Mouse (Mus musculus): ENCODE data around the gene Wdr38. TPM values are rescaled to one million over a fixed set of nuclear protein-coding genes. Genes with fewer than 3 reads are reported as not detected.
A peak's percentile ranks its signal among the peaks of the same experiment; 100 is the strongest.

The Wdr38 gene
- total RNA-seq (2017) = 0.44 and 0.65 TPM in 2 replicates

DNA sequence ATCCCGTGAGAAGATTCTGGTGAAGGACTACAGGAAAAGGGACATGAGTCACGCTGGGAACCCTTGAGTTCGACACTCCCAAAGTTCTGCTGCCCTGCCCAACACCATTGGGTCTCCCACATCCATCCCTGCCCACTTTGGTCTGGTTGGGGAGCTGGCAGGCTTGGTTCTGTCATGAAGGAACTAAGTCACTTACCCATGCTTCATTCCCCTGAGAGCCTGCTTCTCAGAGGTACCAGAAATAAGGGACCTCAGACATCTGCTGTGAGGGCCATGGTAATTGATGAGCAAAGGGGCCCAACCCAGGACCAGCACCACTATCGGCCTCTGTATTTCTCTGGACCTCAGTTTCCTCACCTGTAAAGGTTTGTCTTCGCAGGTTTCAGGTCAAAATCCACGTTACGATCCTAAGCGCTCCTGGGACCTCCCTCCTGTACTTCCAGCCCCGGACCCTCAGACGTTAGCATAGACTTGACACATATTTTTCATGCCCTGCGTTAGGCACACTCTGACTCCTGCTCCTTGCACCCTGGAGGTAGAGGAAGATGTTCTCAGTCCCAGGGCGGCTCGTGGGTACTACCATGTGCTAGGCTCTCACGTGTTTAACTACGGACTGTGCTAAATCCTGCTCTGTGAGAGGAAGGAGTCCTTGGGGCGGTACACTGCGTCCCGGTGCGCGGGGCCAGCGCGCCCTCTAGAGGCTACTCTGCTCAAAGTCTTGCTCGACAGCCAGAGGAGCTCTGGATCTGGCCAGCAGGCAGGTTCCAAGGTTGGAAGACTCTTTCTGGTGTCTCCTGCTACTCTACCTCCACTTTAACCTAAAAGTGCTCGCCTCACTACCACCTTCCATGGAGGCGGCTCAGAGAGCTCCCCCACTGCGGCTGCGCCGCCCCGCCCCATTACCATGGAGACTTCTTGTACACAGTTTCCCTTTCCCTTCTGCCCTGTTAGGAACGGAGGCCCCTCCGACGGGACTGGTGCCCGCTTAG, at the start of gene Wdr38:
Gene Wdr38, plus strand, starts transcription at position 91 of the 989 bp plus-strand sequence.
- ATAC-seq (replicated peaks in 1 of 2; ENCODE audit: insufficient read depth in 1 of 2, low FRiP score in 2 of 2, low TSS enrichment in 1 of 2, low read depth in 1 of 2, poor library complexity in 2 of 2, severe bottlenecking in 2 of 2) = peak; percentile 90 to 95

- ATAC-seq (replicated peaks in 1 of 2; ENCODE audit: insufficient read depth in 1 of 2, low FRiP score in 2 of 2, low TSS enrichment in 1 of 2, low read depth in 1 of 2, poor library complexity in 2 of 2, severe bottlenecking in 2 of 2) = peak in 1 of 2 experiments; percentile 19; a peak in 2 of 4 replicates
These were observed 49.7 kb upstream of the Wdr38 start for GRCm38 (mm10) chr2:38947566-38947965.

- peak; percentile 81 to 90 for ATAC-seq (replicated peaks in 1 of 2; ENCODE audit: insufficient read depth in 1 of 2, low FRiP score in 2 of 2, low TSS enrichment in 1 of 2, low read depth in 1 of 2, poor library complexity in 2 of 2, severe bottlenecking in 2 of 2)
These were observed 47.0 kb upstream of the Wdr38 start for GRCm38 (mm10) chr2:38950281-38950719.

DNA sequence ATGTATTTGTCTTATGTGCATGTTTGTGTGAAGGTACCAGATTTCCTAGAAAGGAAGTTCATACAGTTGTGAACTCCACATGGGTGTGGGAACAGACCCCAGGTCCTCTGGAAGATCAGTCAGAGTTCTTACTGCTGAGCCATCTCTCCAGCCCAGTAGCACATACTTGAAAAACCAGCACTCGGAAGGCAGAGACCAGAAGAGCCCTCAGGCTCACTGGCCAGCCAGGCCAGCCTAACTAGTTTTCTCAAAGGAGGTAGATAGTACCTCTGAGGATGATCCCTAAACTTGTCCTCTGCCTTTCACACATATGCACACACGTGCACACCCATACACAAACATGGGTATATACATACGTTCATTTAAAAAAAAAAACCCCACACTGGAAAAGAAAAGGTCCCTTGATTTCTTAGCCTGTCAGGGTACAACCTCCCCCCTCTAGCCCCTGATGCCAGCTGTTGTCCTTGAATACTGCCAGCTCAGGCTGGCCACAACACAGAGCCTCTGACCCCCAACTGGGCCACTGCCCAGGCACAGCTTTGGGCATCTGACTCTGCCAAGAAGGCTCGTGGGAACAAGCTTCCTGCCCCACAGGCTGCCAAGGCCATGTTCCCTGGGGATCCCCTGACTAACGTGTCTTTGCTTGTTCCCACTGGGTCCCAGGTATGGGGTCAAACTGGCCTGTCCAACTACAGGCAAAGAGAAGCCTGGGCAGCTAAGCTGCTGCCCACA, 44.0 kb upstream of the Wdr38 start:
- ATAC-seq (replicated peaks in 1 of 2; ENCODE audit: insufficient read depth in 1 of 2, low FRiP score in 2 of 2, low TSS enrichment in 1 of 2, low read depth in 1 of 2, poor library complexity in 2 of 2, severe bottlenecking in 2 of 2) = no peak

DNA sequence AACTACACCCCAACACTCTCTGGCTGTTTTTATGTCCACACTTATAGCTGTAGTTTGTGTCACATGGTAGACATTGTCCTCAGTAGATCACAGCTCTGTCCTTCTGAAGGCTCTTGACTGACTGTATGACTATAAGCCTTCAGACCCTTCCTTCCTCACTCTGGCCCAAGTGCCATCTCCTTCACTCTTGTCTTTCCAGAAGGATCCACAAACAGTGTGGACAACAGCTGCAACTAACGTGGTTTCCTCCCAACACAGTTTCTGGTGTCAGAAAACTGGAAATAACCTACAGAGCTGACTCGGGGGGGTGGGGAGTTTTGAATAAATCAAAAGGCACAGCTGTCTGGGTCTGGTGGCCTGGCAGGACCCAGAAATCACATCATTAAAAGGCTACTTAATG, 41.2 kb upstream of the Wdr38 start:
- ATAC-seq (replicated peaks in 1 of 2; ENCODE audit: insufficient read depth in 1 of 2, low FRiP score in 2 of 2, low TSS enrichment in 1 of 2, low read depth in 1 of 2, poor library complexity in 2 of 2, severe bottlenecking in 2 of 2) = no peak

DNA sequence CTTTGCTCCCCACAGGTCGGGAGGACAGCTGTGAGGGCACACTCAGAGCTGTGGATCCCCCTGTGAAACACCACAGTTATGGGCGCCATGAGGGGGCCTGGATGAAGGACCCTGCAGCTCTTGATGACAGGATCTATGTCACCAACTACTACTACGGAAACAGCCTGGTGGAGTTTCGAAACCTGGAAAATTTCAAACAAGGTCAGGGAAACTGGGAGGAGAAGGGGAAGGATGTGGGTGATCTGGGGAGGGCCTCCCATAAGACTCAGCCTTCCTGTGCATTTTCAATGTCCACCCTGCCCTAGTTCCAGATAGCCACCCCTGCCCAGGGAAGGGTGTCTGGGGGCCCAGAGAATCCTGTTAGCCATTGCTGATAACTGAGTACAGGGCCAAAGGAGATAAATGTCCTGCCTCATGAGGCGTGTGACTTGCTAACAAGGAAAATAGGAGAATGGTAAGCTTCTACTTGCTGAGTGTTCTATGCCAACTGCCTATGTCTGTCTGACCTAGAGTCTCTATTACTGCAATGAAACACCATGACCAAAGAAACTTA, 39.5 kb upstream of the Wdr38 start:
- no peak for ATAC-seq (replicated peaks in 1 of 2; ENCODE audit: insufficient read depth in 1 of 2, low FRiP score in 2 of 2, low TSS enrichment in 1 of 2, low read depth in 1 of 2, poor library complexity in 2 of 2, severe bottlenecking in 2 of 2)

- ATAC-seq (replicated peaks in 1 of 2; ENCODE audit: insufficient read depth in 1 of 2, low FRiP score in 2 of 2, low TSS enrichment in 1 of 2, low read depth in 1 of 2, poor library complexity in 2 of 2, severe bottlenecking in 2 of 2) = no peak
These were observed 33.1 kb upstream of the Wdr38 start for GRCm38 (mm10) chr2:38964198-38964597.

- no peak; a peak in 1 of 4 replicates for ATAC-seq (replicated peaks in 1 of 2; ENCODE audit: insufficient read depth in 1 of 2, low FRiP score in 2 of 2, low TSS enrichment in 1 of 2, low read depth in 1 of 2, poor library complexity in 2 of 2, severe bottlenecking in 2 of 2)
These were observed 27.6 kb upstream of the Wdr38 start for GRCm38 (mm10) chr2:38969650-38970049.

- ATAC-seq (replicated peaks in 1 of 2; ENCODE audit: insufficient read depth in 1 of 2, low FRiP score in 2 of 2, low TSS enrichment in 1 of 2, low read depth in 1 of 2, poor library complexity in 2 of 2, severe bottlenecking in 2 of 2) = peak; percentile 27 to 36; a peak in 1 of 4 replicates
These were observed 27.2 kb upstream of the Wdr38 start for GRCm38 (mm10) chr2:38970057-38970456.

DNA sequence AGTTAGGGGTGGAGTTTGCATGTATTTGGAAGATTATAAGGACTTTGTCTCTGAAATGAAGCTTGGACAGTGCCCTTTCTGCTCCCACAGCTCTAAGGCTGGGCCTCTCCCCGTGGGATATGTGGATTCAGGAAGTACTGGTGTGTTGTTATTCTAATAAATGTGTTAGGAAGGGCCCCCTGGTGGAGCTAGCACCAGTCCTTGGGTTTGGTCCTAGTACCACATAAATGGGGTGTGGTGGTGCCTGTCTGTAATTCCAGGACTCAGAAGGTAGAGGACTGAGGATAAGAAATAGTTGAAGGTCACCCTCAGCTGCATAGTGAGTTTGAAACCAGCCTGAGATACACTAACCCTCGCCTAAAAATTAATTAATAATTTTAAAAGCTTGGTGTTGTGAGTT, 24.1 kb upstream of the Wdr38 start:
- no peak for ATAC-seq (replicated peaks in 1 of 2; ENCODE audit: insufficient read depth in 1 of 2, low FRiP score in 2 of 2, low TSS enrichment in 1 of 2, low read depth in 1 of 2, poor library complexity in 2 of 2, severe bottlenecking in 2 of 2)

DNA sequence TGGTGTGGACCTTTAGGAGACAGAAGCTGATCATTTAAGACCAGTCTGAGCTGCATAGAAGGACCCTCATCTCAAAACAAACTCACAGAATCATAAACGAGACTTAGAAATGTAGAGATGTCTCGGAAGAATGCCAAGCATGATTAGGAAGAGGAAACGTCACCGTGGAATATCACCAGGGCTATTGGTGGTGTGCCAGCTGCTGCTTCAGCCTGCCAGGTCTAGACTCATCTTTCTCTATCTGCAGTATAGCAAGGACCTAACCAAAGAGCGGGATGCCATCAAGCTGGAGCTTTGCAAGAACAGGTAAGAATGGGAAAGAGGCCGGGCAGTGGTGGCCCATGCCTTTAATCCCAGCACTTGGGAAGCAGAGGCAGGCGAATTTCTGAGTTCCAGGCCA, 23.6 kb upstream of the Wdr38 start:
- ATAC-seq (replicated peaks in 1 of 2; ENCODE audit: insufficient read depth in 1 of 2, low FRiP score in 2 of 2, low TSS enrichment in 1 of 2, low read depth in 1 of 2, poor library complexity in 2 of 2, severe bottlenecking in 2 of 2) = no peak

GRCm38 (mm10) chr2:38974171-38974570, 23.1 kb upstream of the Wdr38 start:
- no peak for ATAC-seq (replicated peaks in 1 of 2; ENCODE audit: insufficient read depth in 1 of 2, low FRiP score in 2 of 2, low TSS enrichment in 1 of 2, low read depth in 1 of 2, poor library complexity in 2 of 2, severe bottlenecking in 2 of 2)

- no peak for ATAC-seq (replicated peaks in 1 of 2; ENCODE audit: insufficient read depth in 1 of 2, low FRiP score in 2 of 2, low TSS enrichment in 1 of 2, low read depth in 1 of 2, poor library complexity in 2 of 2, severe bottlenecking in 2 of 2)
These were observed 22.1 kb upstream of the Wdr38 start for GRCm38 (mm10) chr2:38975181-38975580.

DNA sequence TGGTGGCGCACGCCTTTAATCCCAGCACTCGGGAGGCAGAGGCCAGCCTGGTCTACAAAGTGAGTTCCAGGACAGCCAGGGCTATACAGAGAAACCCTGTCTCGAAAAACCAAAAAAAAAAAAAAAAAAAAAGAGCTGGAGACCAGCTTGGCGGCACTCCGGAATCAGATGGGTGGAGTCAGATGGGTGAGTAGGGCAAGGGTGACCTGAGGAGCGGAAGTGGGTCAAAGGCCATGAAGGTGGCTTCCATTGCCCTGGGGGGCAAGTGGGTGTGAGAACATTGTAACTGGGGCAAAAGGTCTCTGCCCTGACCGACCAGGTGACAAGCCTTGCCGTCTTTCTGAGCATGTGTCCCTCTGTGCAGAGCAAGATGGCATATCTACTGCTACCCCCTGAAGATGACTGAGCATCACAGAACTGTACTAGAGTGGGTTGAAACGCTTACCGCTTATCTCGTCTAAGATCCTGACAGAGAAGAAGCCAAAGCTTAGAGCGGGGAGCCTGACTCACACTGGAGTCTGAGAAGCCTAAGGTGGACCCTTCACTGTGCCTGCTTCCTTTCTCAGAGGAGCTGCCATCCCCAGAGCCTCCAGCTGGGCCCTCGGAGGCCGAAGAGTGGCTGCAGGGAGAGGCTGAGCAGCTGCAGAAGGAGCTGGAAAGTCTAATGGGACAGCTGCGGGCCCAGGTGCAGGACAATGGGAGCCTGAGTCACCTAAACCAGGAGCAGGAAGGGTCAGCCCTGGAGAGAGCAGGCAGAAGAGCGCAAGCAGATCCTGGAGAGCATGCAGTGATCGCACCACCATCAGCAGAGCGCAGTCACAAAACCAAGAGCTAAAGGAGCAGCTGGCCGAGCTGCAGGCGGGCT, 21.1 kb upstream of the Wdr38 start:
- ATAC-seq (replicated peaks in 1 of 2; ENCODE audit: insufficient read depth in 1 of 2, low FRiP score in 2 of 2, low TSS enrichment in 1 of 2, low read depth in 1 of 2, poor library complexity in 2 of 2, severe bottlenecking in 2 of 2) = no peak

DNA sequence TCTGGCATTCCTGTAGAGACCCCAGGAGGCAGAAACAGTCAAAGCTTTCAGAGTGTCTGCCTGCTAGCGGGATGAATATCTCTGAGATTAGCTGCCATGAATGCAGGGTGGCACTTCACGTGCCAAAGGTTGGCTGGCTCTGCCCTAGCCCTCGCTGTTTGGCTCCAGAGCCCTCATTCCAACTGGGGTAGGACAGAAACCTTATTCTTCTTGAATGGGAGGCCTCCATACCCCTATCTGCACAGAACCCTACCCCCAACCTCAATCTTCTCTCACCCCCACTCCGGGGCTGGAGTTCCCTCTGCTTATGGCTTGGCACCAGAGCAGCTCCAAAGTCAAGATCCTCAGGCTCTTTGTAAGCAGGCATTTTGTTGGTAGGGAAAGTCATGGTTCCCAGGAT, 19.4 kb upstream of the Wdr38 start:
- ATAC-seq (replicated peaks in 1 of 2; ENCODE audit: insufficient read depth in 1 of 2, low FRiP score in 2 of 2, low TSS enrichment in 1 of 2, low read depth in 1 of 2, poor library complexity in 2 of 2, severe bottlenecking in 2 of 2) = no peak

- ATAC-seq (replicated peaks in 1 of 2; ENCODE audit: insufficient read depth in 1 of 2, low FRiP score in 2 of 2, low TSS enrichment in 1 of 2, low read depth in 1 of 2, poor library complexity in 2 of 2, severe bottlenecking in 2 of 2) = no peak
These were observed 13.8 kb upstream of the Wdr38 start for GRCm38 (mm10) chr2:38983456-38983855.

- peak; percentile 63 to 79 for ATAC-seq (replicated peaks in 1 of 2; ENCODE audit: insufficient read depth in 1 of 2, low FRiP score in 2 of 2, low TSS enrichment in 1 of 2, low read depth in 1 of 2, poor library complexity in 2 of 2, severe bottlenecking in 2 of 2)
These were observed 10.7 kb upstream of the Wdr38 start for GRCm38 (mm10) chr2:38986580-38986979.
